Mouse (Mus musculus) megakaryocyte-erythroid progenitor cell, adult 5 weeks (primary cell): ENCODE data around the gene Ncr1. TPM values are rescaled to one million over a fixed set of nuclear protein-coding genes. Genes with fewer than 3 reads are reported as not detected.

Source experiments
- polyA plus RNA-seq: library from polyadenylated mRNA; stranded (reverse); fragments of >175 nt; gene quantifications from 2 replicates; pipeline ENCODE4 v1.2.3, GENCODE M21; 2012

The Ncr1 gene
- polyA plus RNA-seq, result 0.10 TPM in 1 of 2 replicates, not detected in the other

DNA sequence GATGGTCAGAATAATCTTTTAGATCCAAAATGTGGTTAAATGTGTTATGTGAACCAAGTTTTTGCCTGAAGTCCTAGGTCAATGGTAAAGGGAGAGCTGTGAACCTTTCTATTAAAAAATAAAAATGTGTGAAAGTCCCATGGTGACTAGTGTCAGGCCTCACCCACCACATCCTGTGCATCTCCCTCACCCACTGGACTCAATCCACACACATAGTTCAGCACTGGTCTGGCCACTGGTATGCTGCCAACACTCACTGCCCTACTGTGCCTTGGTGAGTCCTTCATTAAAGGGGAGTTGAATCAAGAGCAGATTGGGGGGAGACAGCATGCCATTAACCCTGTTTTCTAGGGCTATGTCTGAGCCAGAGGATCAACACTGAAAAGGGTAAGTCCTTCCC is at the start of gene Ncr1:
TSS of gene Ncr1 (plus strand) at position 216 of the 400 bp plus-strand sequence.

Other genes with a start within 250 kb of the Ncr1 start
- gene Ttyh1, start 218.3 kb upstream of the Ncr1 start, polyA plus RNA-seq, result 0.32 and 0.53 TPM in 2 replicates
- gene Leng8, start 200.7 kb upstream of the Ncr1 start, polyA plus RNA-seq, result 104 and 159 TPM in 2 replicates
- 2.2 and 3.0 TPM in 2 replicates for gene Leng9, start 187.3 kb upstream of the Ncr1 start, polyA plus RNA-seq
- 4.9 and 6.1 TPM in 2 replicates for gene Cdc42ep5, start 172.9 kb upstream of the Ncr1 start, polyA plus RNA-seq
- gene Lilra5, start 100.0 kb upstream of the Ncr1 start, polyA plus RNA-seq, result not detected in 2 replicates
- gene Gp6, start 60.0 kb downstream of the Ncr1 start, polyA plus RNA-seq, result not detected in 2 replicates
- gene Rdh13, start 107.9 kb downstream of the Ncr1 start, polyA plus RNA-seq, result 3.8 and 6.0 TPM in 2 replicates
- gene Eps8l1, start 123.0 kb downstream of the Ncr1 start, polyA plus RNA-seq, result 11.9 and 14.4 TPM in 2 replicates
- gene Ppp1r12c, start 164.0 kb downstream of the Ncr1 start, polyA plus RNA-seq, result 216 and 316 TPM in 2 replicates
- 11.7 and 17.0 TPM in 2 replicates for gene Tnnt1, start 178.7 kb downstream of the Ncr1 start, polyA plus RNA-seq
- gene Tnni3, start 186.5 kb downstream of the Ncr1 start, polyA plus RNA-seq, result 4.9 and 6.1 TPM in 2 replicates
- gene Dnaaf3, start 194.7 kb downstream of the Ncr1 start, polyA plus RNA-seq, result 12.8 and 13.5 TPM in 2 replicates
- 0.51 and 0.83 TPM in 2 replicates for gene Syt5, start 209.8 kb downstream of the Ncr1 start, polyA plus RNA-seq